Mouse (Mus musculus): Measurements from ENCODE around the gene Ubiad1. TPM values are rescaled to one million over a fixed set of nuclear protein-coding genes. Genes with fewer than 3 reads are reported as not detected.

Ubiad1 gene
- 17.1 and 18.8 TPM in 2 replicates for polyA plus RNA-seq (2014; fragmentation: Nextera tagmentation; extraction: Ambion mirVana)

- Histone ChIP-seq H3K36me3 (ENCODE audit: control insufficient read depth, insufficient read depth, low read length) (no peaks in the 10 kb centered on the region), H3K27ac (ENCODE audit: low read depth) (peak within 1 kb of the TSS; percentile 44; the same call in 1 of the 2 replicates), H3K27me3 (replicated peaks; ENCODE audit: control insufficient read depth, insufficient read depth, low read length) (no peaks in the 10 kb centered on the region), H3K9ac (ENCODE audit: low read length) (peak within 1 kb of the TSS; percentile 77), H3K4me1 (replicated peaks; ENCODE audit: control insufficient read depth, insufficient read depth, low read length) (peaks cover 17% of the 10 kb centered on the region), H3K4me3 (ENCODE audit: low read depth, low read length) (peak within 1 kb of the TSS; percentile 77), H3K4me2 (ENCODE audit: low read length) (peak within 1 kb of the TSS; percentile 94), H3K9me3 (ENCODE audit: control insufficient read depth, low read length) (no peaks in the 10 kb centered on the region)
- DNase-seq (ENCODE audit: low spot score) (peak; percentile 94), ATAC-seq (replicated peaks; ENCODE audit: low FRiP score, low TSS enrichment, low read depth) (peak; percentile 78)
- under 1% methylated on average over 46 of the region's 46 CpGs for WGBS
Measured at GRCm38 (mm10) chr4:148444250-148444967, at the start of gene Ubiad1. Ubiad1 (minus strand) TSS chr4:148444771.

DNA sequence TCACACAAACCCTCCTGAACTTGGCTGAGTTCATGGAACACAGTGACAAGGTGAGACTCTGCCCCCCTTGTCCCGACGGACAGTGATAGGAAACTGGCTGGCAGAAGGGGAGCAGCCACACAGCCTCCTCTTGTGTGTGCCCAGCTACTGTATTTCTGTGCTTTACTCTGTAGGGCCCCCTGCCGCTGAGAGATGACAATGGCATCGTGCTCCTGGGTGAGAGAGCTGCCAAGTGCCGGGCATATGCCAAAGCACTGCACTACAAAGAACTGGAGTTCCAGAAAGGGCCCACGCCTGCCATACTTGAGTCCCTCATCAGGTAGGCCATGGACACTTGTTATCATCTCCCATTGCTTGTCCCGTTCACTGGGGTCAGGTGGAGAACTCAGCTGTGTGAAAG lies 46.9 kb upstream of the Ubiad1 start:
- no peaks in the 10 kb centered on the region for H3K27me3 ChIP-seq (replicated peaks; ENCODE audit: control insufficient read depth, insufficient read depth, low read length)
- no peaks in the 10 kb centered on the region for H3K9me3 ChIP-seq (ENCODE audit: control insufficient read depth, low read length)
- no peak overlapping the region for H3K4me3 ChIP-seq (ENCODE audit: low read depth, low read length)
- WGBS: 84% methylated on average over 7 of the region's 7 CpGs
- H3K27ac ChIP-seq (ENCODE audit: low read depth): no peak overlapping the region
- DNase-seq (ENCODE audit: low spot score) (no peak), ATAC-seq (replicated peaks; ENCODE audit: low FRiP score, low TSS enrichment, low read depth) (no peak)
- no peaks in the 10 kb centered on the region for H3K4me1 ChIP-seq (replicated peaks; ENCODE audit: control insufficient read depth, insufficient read depth, low read length)
- H3K4me2 ChIP-seq (ENCODE audit: low read length): no peak overlapping the region
- H3K36me3 ChIP-seq (ENCODE audit: control insufficient read depth, insufficient read depth, low read length): peaks cover 76% of the 10 kb centered on the region
- H3K9ac ChIP-seq (ENCODE audit: low read length): no peak overlapping the region

DNA sequence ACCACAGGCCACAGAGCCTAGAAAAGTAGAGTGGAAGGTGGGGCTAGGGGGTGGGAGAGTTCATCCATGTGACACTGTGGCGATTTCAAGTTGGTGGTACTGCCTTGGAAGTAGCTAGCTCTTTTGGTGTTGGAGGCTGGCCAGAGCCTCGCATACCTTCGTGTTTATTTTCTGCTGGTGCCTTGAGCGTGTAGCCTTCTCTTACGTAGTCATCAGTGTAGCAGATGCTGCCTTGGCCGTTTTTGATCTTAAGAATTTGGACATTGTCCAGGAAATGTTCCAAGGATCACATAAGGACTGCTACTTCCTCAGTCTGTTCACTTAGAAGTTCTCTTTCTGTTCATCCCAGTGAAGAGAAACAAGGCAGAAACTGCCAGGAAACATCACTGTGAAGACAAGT lies 45.9 kb upstream of the Ubiad1 start:
- Histone ChIP-seq H3K27ac (ENCODE audit: low read depth) (no peak overlapping the region), H3K9ac (ENCODE audit: low read length) (no peak overlapping the region), H3K27me3 (replicated peaks; ENCODE audit: control insufficient read depth, insufficient read depth, low read length) (no peaks in the 10 kb centered on the region), H3K4me3 (ENCODE audit: low read depth, low read length) (no peak overlapping the region), H3K4me1 (replicated peaks; ENCODE audit: control insufficient read depth, insufficient read depth, low read length) (no peaks in the 10 kb centered on the region), H3K36me3 (ENCODE audit: control insufficient read depth, insufficient read depth, low read length) (peaks cover 78% of the 10 kb centered on the region), H3K4me2 (ENCODE audit: low read length) (no peak overlapping the region), H3K9me3 (ENCODE audit: control insufficient read depth, low read length) (no peaks in the 10 kb centered on the region)
- no peak for ATAC-seq (replicated peaks; ENCODE audit: low FRiP score, low TSS enrichment, low read depth)
- no peak for DNase-seq (ENCODE audit: low spot score)
- WGBS: 64% methylated on average over 6 of the region's 6 CpGs

- Histone ChIP-seq H3K27me3 (replicated peaks; ENCODE audit: control insufficient read depth, insufficient read depth, low read length) (no peaks in the 10 kb centered on the region), H3K36me3 (ENCODE audit: control insufficient read depth, insufficient read depth, low read length) (peaks cover 97% of the 10 kb centered on the region), H3K9me3 (ENCODE audit: control insufficient read depth, low read length) (no peaks in the 10 kb centered on the region), H3K4me3 (ENCODE audit: low read depth, low read length) (no peak overlapping the region), H3K4me1 (replicated peaks; ENCODE audit: control insufficient read depth, insufficient read depth, low read length) (no peaks in the 10 kb centered on the region), H3K9ac (ENCODE audit: low read length) (no peak overlapping the region), H3K4me2 (ENCODE audit: low read length) (no peak overlapping the region), H3K27ac (ENCODE audit: low read depth) (no peak overlapping the region)
- 74% methylated on average over 2 of the region's 2 CpGs for WGBS
- ATAC-seq (replicated peaks; ENCODE audit: low FRiP score, low TSS enrichment, low read depth) (no peak), DNase-seq (ENCODE audit: low spot score) (no peak)
Measured at GRCm38 (mm10) chr4:148487841-148488240, 43.3 kb upstream of the Ubiad1 start.

- peaks cover 93% of the 10 kb centered on the region for H3K36me3 ChIP-seq (ENCODE audit: control insufficient read depth, insufficient read depth, low read length)
Measured at GRCm38 (mm10) chr4:148484511-148484910, 39.9 kb upstream of the Ubiad1 start.

DNA sequence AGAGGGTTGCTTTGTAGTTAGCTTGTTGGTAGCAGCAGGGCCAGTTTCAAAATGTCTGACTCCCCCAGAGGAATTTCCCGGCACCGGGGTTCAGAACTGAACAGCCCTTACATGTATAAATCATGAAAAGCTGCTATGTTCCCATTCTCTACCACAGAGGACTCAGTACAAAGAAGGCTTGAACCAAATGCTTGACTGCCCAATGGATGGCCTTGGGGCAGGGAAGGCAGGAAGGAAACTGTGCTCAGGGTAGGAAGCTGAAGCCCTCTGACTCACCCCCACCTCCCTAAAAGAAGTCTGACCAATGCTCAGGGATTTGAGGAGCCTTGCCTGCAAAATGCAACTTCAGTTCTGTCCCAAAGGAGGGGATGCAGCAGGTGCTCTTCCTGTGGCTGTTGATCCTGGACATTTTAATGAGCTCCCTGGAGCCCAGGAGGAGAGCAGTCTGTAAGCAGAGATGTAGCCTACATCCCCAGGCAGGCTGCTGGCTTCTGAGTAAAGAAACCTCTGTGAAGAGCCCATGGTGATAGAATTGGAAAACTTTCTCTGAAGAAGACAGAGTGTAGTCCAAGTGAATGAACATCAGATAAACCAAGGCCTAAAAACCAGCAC lies 37.1 kb upstream of the Ubiad1 start:
- Histone ChIP-seq H3K27me3 (replicated peaks; ENCODE audit: control insufficient read depth, insufficient read depth, low read length) (no peaks in the 10 kb centered on the region), H3K4me1 (replicated peaks; ENCODE audit: control insufficient read depth, insufficient read depth, low read length) (no peaks in the 10 kb centered on the region), H3K9ac (ENCODE audit: low read length) (no peak overlapping the region), H3K4me3 (ENCODE audit: low read depth, low read length) (no peak overlapping the region), H3K36me3 (ENCODE audit: control insufficient read depth, insufficient read depth, low read length) (peaks cover 90% of the 10 kb centered on the region), H3K27ac (ENCODE audit: low read depth) (no peak overlapping the region), H3K9me3 (ENCODE audit: control insufficient read depth, low read length) (no peaks in the 10 kb centered on the region), H3K4me2 (ENCODE audit: low read length) (no peak overlapping the region)
- DNase-seq (ENCODE audit: low spot score) (no peak), ATAC-seq (replicated peaks; ENCODE audit: low FRiP score, low TSS enrichment, low read depth) (no peak)
- 80% methylated on average over 2 of the region's 2 CpGs for WGBS

More at GRCm38 (mm10) chr4:148484511-148484910, 39.9 kb upstream of the Ubiad1 start:
- ATAC-seq (replicated peaks; ENCODE audit: low FRiP score, low TSS enrichment, low read depth) (no peak), DNase-seq (ENCODE audit: low spot score) (no peak)
- 96% methylated on average over 12 of the region's 12 CpGs for WGBS
- H3K9me3 ChIP-seq (ENCODE audit: control insufficient read depth, low read length): no peaks in the 10 kb centered on the region
- H3K9ac ChIP-seq (ENCODE audit: low read length): no peak overlapping the region
- no peak overlapping the region for H3K27ac ChIP-seq (ENCODE audit: low read depth)
- no peaks in the 10 kb centered on the region for H3K27me3 ChIP-seq (replicated peaks; ENCODE audit: control insufficient read depth, insufficient read depth, low read length)
- no peak overlapping the region for H3K4me2 ChIP-seq (ENCODE audit: low read length)
- H3K4me3 ChIP-seq (ENCODE audit: low read depth, low read length): no peak overlapping the region
- no peaks in the 10 kb centered on the region for H3K4me1 ChIP-seq (replicated peaks; ENCODE audit: control insufficient read depth, insufficient read depth, low read length)

DNA sequence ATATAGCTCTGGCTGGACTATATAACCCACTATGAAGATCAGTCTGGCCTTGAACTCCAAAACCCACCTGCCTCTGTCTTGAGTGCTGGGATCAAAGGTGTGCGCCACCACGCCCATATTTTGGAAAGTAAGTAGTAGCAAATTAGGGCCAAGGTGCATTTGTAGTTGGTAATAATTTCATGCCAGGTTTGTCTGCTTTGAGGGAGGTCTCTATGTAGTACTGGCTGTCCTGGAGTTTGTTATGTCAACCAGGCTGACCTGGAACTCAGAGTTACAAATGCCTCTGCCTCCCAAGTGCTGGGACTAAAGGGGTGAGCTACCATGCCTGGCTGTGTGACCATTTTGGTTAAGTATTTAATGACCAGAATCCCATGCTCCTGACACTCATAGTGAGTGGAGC lies 35.7 kb upstream of the Ubiad1 start:
- Histone ChIP-seq H3K36me3 (ENCODE audit: control insufficient read depth, insufficient read depth, low read length) (peaks cover 89% of the 10 kb centered on the region), H3K9me3 (ENCODE audit: control insufficient read depth, low read length) (no peaks in the 10 kb centered on the region), H3K4me1 (replicated peaks; ENCODE audit: control insufficient read depth, insufficient read depth, low read length) (no peaks in the 10 kb centered on the region), H3K27me3 (replicated peaks; ENCODE audit: control insufficient read depth, insufficient read depth, low read length) (no peaks in the 10 kb centered on the region), H3K9ac (ENCODE audit: low read length) (no peak overlapping the region), H3K27ac (ENCODE audit: low read depth) (no peak overlapping the region), H3K4me3 (ENCODE audit: low read depth, low read length) (no peak overlapping the region), H3K4me2 (ENCODE audit: low read length) (no peak overlapping the region)
- ATAC-seq (replicated peaks; ENCODE audit: low FRiP score, low TSS enrichment, low read depth): no peak
- no peak for DNase-seq (ENCODE audit: low spot score)
- WGBS: 95% methylated on average over 2 of the region's 2 CpGs

DNA sequence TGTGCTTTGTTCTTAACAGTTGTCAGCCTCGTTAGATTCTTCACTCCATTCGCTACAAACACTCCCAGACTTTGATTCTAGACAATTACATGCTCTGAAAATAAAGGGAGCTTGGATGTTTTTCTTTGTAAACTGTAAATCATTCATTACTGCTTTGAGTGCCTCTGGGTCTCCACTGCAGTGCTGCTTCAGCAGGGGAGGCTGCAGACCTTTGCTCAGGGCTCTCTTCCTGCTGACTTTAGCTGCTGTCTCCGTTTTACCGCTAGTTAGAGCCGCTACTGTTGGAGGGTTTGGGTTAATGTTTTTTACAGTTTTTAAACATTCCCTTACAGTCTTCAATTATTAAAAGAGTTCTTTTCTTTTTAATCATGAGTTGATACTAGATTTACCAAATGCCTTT lies 28.9 kb upstream of the Ubiad1 start:
- no peaks in the 10 kb centered on the region for H3K9me3 ChIP-seq (ENCODE audit: control insufficient read depth, low read length)
- H3K27me3 ChIP-seq (replicated peaks; ENCODE audit: control insufficient read depth, insufficient read depth, low read length): no peaks in the 10 kb centered on the region
- no peak overlapping the region for H3K4me2 ChIP-seq (ENCODE audit: low read length)
- WGBS: 85% methylated on average over 5 of the region's 5 CpGs
- ATAC-seq (replicated peaks; ENCODE audit: low FRiP score, low TSS enrichment, low read depth): no peak
- H3K27ac ChIP-seq (ENCODE audit: low read depth): no peak overlapping the region
- no peak overlapping the region for H3K4me3 ChIP-seq (ENCODE audit: low read depth, low read length)
- H3K4me1 ChIP-seq (replicated peaks; ENCODE audit: control insufficient read depth, insufficient read depth, low read length): no peaks in the 10 kb centered on the region
- no peak overlapping the region for H3K9ac ChIP-seq (ENCODE audit: low read length)
- peaks cover 95% of the 10 kb centered on the region for H3K36me3 ChIP-seq (ENCODE audit: control insufficient read depth, insufficient read depth, low read length)
- DNase-seq (ENCODE audit: low spot score): no peak

Measured in intestine, embryonic 14.5 days (tissue).